Mouse (Mus musculus) embryonic facial prominence, embryonic 14.5 days (tissue): ENCODE data around the gene Cdkn2aip. TPM values are rescaled to one million over a fixed set of nuclear protein-coding genes. Genes with fewer than 3 reads are reported as not detected.

ENCODE experiments used
- polyA plus RNA-seq: library from polyadenylated mRNA; unstranded; fragments of >200 nt; fragmentation: Nextera tagmentation; extraction: Ambion mirVana; gene quantifications from 2 replicates; pipeline ENCODE4 v1.2.1, GENCODE M21; 2014

Gene Cdkn2aip
- polyA plus RNA-seq, 1 experiment from 2014 or later, result 16.5 TPM

Other genes with a start within 250 kb of the Cdkn2aip start
- gene Trappc11, start 180.5 kb downstream of the Cdkn2aip start, polyA plus RNA-seq, result 28.5 and 32.3 TPM in 2 replicates
- gene Rwdd4a, start 180.3 kb downstream of the Cdkn2aip start, polyA plus RNA-seq, result 42.1 and 42.2 TPM in 2 replicates
- gene Ing2, start 38.4 kb downstream of the Cdkn2aip start, polyA plus RNA-seq, result 11.3 and 12.6 TPM in 2 replicates
- not detected in 2 replicates for gene Cldn24, start 108.2 kb upstream of the Cdkn2aip start, polyA plus RNA-seq
- not detected in 2 replicates for gene Cldn22, start 110.5 kb upstream of the Cdkn2aip start, polyA plus RNA-seq